Mouse (Mus musculus): ENCODE measurements around the gene Tubg2. TPM values are rescaled to one million over a fixed set of nuclear protein-coding genes. Genes with fewer than 3 reads are reported as not detected.
A peak's percentile ranks its signal among the peaks of the same experiment; 100 is the strongest.
"Not testable (repeated sequence)": the region's sequence is repeated elsewhere in the genome, so short reads cannot be mapped to it uniquely, and the experiment has no call there.

Tubg2 gene
- total RNA-seq, 4 experiments from 2014 or later, result 2.7 to 4.9 (median 3.0) TPM

DNA sequence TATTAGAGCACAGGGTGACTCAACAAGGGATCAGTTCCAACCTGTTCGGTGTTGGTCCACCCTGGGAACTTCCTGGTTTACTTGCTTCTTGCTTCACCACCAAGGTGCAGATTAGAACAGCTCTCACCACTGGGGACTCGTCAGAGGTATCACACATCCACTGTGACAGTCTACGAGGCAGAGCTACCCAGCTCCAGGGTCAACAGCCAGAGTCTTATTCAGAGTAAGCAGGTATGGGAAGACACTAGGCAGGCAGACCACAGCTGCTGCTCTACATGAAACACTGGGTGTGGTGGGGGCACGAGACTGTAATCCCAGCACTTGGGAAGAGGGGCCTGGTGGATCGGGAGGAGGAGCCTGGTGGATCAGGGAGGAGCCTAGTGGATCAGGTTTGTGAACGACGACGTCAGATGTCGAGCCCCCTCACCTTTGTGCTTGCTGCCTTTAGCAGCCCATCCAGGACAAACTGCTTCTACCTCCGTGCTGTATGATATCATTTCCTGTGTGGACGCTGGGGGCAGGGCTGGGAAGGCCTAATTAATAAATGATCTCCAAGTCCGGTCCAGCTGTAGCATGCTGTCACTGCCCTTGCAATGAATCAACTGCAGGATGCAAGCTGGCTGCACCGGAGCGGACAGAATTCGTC lies 17.0 kb upstream of the Tubg2 start:
- DNase-seq (ENCODE audit: low spot score), result no peak

GRCm38 (mm10) chr11:101140164-101140819 lies 15.4 kb upstream of the Tubg2 start:
- DNase-seq (ENCODE audit: low spot score), result no peak

GRCm38 (mm10) chr11:101141088-101141487 lies 14.6 kb upstream of the Tubg2 start:
- DNase-seq (ENCODE audit: low spot score), result no peak

- no peak for DNase-seq (ENCODE audit: low spot score)
Observed at GRCm38 (mm10) chr11:101142215-101142967, 13.3 kb upstream of the Tubg2 start.

DNA sequence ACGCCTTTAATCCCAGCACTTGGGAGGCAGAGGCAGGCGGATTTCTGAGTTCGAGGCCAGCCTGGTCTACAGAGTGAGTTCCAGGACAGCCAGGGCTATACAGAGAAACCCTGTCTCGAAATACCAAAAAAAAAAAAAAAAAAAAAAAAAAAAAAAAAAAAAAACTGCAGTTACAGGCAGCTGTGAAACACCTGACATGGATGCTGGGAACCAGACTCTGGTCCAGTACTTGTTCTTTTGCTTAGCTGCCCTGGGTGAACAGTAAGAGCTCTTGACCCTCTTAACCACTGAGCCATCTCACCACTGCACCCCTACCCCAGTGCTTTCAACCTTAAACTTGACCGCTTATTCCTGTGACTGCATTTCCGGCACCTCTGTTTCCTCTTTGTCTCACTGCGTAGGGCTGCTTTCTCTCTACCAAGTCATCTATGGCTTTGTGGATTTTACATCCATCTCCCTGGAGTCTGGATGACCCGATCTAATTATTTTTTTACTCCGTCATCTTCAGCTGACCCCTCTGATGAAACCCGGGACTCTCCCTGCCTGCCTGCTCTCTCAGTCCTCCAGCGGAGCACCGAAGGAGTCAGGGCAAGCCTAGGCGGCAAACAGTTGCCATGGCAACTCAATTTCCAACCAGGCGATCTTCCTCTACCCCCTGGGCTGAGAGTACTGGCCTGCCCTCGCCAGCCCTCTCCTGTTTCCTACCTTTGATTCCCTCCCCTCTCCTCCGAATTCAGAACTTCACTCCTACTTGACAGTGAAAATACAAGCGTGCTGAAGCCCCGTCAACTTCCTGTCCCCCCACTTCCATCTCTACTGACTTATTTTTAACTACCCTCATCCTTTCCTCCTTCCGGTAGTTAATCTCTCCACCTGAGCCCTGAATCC lies 12.1 kb upstream of the Tubg2 start:
- DNase-seq (ENCODE audit: low spot score), result no peak

DNA sequence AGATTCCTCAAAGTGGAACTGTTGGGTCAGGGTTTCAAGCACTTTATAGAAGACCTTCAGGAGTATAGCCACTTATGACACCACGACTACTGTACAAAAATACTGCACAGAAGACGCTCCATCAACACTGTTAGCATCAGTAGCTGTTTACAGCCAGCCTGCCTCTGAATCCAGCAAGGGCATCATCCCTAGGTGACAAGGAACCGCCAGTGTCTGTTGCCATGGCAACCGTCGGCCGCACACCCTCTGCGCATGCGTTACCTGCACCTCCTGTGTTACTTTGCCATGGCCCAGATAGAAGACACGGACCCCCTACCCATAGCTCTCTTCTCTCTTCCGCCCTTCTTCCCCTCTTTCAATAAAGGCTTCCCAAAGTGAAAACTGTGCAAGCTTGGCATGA lies 9.3 kb upstream of the Tubg2 start:
- no peak for DNase-seq (ENCODE audit: low spot score)

DNA sequence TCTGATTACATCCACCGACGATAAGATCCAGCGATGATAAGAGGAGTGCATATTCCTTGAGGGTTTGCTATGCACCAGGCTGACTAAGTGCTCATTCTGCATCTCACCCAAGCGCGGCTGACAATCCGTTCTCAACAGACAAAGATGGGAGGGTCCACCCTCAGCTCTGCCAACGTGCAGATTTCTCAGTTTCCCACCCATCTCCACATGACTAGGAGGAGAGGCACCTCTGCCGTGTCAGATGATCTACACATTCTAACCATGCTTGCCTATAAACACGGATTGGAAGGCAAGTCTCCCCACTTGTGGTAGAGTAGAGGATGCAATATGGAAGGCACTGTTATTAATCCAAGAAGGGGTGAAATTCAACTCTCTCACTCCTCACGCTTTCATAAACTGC lies 7.0 kb upstream of the Tubg2 start:
- DNase-seq (ENCODE audit: low spot score), result no peak

GRCm38 (mm10) chr11:101149178-101150105 lies 6.3 kb upstream of the Tubg2 start:
- DNase-seq (ENCODE audit: low spot score), result no peak

GRCm38 (mm10) chr11:101151063-101151462 lies 4.6 kb upstream of the Tubg2 start:
- DNase-seq (ENCODE audit: low spot score), result no peak

- DNase-seq (ENCODE audit: low spot score), result no peak
Observed at GRCm38 (mm10) chr11:101152825-101153224, 2.9 kb upstream of the Tubg2 start.

DNA sequence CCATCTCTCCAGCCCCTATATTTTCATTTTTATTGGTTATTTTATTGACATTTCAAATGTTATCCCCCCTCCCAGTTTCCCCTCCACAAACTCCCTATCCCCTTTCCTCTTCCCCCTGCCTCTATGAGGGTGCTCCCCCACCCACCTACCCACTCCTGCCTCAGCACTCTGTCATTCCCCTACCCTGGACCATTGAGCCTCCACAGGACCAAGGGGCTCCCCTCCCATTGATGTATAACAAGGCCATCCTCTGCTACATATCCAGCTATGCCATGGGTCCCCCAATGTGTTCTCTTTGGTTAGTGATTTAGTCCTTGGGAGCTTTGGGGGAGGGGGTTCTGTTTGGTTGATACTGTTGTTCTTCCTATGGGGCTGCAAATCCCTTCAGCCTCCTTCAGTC lies 1.1 kb upstream of the Tubg2 start:
- no peak for DNase-seq (ENCODE audit: low spot score)

- DNase-seq (ENCODE audit: low spot score), result no peak
Observed at GRCm38 (mm10) chr11:101155151-101155550, 556 bp upstream of the Tubg2 start.

DNA sequence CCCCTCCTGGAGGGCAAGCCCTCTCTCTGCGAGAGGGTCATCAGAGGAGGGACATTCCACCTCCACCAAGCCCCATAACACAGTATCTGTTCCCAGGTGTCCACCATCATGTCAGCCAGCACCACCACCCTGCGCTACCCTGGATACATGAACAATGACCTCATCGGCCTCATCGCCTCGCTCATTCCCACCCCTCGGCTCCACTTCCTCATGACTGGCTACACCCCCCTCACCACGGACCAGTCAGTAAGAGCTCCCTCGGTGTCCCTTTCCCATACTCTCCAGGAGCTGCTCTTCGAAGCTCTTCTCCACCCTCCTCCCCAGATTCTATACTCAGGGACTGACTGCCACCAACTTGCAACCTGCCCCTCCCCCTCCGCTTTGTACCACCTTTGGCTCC lies 4.4 kb downstream of the Tubg2 start:
- not testable (repeated sequence) for DNase-seq (ENCODE audit: low spot score)

GRCm38 (mm10) chr11:101160981-101161505 lies 5.3 kb downstream of the Tubg2 start:
- DNase-seq (ENCODE audit: low spot score), result not testable (repeated sequence)

- DNase-seq (ENCODE audit: low spot score), result no peak
Observed at GRCm38 (mm10) chr11:101161551-101161950, 5.8 kb downstream of the Tubg2 start.

GRCm38 (mm10) chr11:101162301-101162700 lies 6.6 kb downstream of the Tubg2 start:
- DNase-seq (ENCODE audit: low spot score), result no peak

DNA sequence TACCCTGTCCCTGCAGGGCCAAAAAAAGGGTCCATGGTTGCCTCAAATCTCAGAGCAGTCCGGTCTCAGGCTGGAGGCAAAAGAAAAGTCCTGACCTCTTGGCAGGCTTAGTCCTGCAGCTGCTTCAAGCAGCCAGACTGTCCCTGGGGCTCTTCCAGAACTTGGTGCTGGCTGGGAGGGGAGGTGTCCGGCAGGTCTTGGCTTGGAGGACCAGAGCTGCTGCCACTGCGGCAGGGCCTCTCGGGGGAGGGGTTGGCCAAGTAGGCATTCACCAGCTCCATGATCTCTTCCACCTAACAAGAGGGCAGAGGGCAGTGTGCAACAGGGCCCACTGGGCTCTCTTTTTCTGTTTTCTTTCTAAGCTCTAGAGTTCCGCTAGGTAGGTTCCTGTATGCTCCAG lies 7.1 kb downstream of the Tubg2 start:
- DNase-seq (ENCODE audit: low spot score), result peak; percentile 81

- no peak for DNase-seq (ENCODE audit: low spot score)
Observed at GRCm38 (mm10) chr11:101163476-101164350, 8.0 kb downstream of the Tubg2 start.

DNA sequence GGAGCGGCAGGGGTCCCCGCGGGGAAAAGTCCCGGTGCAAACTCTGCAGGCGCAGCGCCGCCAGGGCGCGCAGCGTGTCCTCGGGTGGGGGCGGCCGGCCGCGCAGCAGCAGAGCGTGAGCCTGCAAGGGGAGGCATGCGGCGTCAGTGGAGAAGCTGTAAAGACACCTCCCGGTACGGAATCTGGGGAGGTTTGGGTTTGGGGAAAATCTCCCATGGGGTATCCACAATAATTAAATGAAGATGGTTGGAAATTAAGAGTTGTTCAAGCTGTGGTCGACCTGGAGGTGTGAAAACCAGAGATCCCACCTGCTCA lies 8.6 kb downstream of the Tubg2 start:
- DNase-seq (ENCODE audit: low spot score), result no peak

All from heart, adult 8-10 months (tissue).